Mouse (Mus musculus) frontal cortex, postnatal 36 days (tissue): ENCODE measurements around the gene Vrk2.

ENCODE experiments used
- DNase-seq, 2 experiments: peaks; one replicate each; pipeline ENCODE4 v3.0.0; 2022; ENCODE audit warnings: low spot score in 2 of 2

Vrk2 gene

DNA sequence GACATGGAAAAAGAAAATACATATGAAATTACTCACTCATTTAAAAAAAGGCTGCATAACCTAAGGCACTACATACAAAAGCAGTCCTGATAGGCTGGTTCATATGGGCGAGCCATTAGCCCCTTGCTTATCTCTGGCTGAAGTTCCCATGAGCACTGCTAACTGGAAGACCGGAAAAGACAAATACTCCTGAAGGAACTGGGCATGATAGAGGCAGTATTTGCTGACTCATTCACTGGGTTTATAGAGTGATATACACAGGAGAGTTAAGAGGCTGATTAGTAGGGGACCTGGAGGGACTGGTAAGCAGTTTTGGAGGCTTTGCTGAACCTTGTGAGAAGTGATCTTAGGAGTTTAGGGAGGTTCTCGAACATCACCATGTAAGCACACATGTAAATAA is 42.2 kb downstream of the Vrk2 start:
- no peak for DNase-seq

DNA sequence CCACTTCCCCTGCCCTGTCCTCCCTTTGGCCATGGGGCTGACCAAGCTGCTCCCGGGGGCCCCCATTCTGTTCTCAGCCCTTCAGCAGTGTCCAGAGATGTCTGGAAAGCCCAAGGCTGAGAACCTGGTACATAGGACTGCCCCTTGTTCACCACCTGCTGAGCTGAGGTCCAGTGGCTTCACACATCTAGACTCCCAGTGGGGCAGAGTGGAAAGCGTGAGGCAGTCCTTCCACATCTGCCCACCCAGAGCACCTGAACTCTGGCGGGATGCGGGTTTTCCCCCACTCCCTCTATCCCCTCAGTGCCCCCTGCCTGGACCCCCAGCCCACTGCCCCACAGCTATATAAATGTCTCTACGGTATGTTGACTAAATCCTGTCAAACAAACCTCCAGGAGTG is 56.0 kb downstream of the Vrk2 start:
- DNase-seq = no peak

GRCm38 (mm10) chr11:26533828-26534119 is 60.0 kb downstream of the Vrk2 start:
- no peak for DNase-seq

DNA sequence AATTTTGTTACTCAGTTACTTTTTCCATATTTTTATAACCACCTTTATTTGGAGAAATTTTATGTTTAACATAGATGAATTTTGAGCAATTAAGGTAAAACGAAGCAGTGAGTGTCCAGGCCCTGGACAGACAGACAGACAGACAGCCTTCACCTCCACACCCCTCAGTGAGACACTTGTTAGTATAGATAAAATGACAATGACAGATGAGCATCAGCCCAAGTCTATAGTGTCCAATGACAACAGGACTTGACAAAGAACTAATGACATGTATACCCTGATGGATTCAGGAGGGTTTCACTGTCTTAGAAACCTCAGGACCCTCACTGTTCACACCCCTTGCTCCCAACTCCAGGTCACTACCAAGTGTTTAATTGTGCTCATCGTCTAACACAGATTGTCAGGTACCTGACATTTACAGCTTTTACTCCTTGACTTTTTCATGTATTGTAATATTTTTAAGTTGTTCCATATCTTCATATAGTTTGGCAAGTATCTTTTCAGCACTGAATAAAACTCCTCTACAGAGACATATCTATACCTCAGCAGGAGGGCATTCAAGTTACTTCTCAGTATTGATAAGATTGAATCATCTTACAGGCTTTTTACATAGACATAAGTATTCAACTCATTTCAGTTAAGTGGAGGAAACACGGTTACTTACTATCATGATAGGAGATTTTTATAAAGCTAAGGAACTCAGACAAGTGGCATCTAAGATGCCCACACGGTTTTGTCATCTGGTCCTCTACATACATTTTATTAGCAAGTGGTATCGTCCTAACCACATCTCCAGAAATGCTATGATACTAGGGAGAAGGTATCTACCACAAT is 60.6 kb downstream of the Vrk2 start:
- DNase-seq = no peak

DNA sequence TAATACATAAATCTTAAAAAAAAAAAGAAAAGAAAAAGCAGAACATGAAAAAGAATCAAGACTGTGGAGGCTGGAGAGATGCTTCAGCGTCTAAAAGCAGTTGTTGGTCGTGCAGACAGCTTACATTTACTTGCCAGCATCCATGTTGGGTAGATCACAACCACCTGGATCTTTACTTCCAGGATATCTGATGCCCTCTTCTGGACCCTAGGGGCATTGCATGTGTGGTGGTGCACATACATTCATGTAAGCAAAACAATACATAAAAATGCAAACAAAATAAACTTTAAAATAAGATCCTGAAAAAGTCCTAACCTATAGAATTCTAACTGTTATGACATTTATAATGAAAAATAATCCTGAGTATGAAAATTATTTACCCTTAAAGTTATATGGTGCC is 66.9 kb downstream of the Vrk2 start:
- DNase-seq = no peak

DNA sequence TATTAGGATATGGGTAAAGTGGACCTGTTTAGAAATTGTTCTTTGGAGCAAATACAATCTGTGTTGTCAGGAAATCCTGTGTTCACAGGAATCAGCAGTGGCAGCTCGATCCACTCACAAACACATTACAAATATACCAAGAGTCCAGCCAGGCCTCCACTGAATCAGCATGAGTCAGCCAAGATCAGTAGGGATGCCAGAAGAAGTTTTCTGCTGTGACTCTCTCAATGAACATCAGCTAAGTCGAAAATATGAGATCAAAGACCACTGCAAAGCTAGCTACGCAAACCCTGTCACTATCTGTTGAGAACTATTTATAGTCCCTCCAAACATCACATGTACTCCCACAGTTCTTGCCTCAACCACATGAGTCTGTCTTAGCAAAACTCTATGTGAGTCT is 74.8 kb downstream of the Vrk2 start:
- DNase-seq = no peak

GRCm38 (mm10) chr11:26516086-26516485 is 77.7 kb downstream of the Vrk2 start:
- no peak for DNase-seq

GRCm38 (mm10) chr11:26513683-26514082 is 80.1 kb downstream of the Vrk2 start:
- DNase-seq = no peak

DNA sequence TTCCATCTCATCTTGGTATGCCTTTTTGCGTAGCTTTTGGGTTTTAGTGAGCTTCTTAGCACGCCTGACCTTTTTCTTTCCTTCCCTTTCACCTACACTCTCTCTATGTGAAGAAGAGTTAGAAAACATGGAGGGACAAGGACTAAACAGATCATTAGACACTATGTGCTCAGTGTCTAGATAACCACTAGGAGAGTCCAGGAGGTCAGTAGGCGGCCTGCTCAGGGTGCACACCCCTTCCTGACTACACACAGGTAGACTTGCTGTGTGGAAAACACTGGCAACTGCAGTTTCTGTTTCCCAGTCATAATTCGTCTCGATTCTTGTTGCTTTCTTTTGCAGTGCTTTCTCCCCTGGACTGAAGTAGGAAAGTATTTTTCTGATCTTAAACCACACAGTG is 97.8 kb downstream of the Vrk2 start:
- DNase-seq = no peak

GRCm38 (mm10) chr11:26489761-26490466 is 103.9 kb downstream of the Vrk2 start:
- DNase-seq = peak; percentile 17 to 62

DNA sequence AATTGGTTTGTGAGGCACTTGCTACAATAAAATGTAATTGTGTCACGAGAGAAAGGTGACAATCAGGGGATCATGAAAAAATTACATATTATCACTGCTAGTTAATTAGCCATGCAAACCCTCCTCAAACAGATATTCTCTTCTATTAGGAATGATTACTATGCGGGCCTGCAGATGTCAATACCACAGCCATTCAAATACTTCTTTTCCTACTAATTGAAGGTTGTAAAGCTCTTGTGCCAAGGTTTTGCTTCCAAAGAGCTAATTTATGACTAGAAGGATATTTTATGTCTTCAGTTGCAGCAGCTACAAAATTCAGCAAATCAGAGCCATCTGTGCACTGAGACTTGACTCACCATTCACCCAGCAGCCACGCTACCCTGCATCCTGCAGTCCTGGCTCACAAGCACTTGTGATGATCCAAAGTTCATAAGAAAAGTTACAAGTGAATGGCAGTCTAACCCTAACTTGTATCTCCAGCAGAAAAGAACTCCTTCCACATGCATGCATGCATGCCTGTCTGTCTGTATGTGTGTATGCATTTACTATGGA is 112.0 kb downstream of the Vrk2 start:
- DNase-seq = no peak

- DNase-seq = no peak
Measured at GRCm38 (mm10) chr11:26477037-26477739, 116.6 kb downstream of the Vrk2 start.

DNA sequence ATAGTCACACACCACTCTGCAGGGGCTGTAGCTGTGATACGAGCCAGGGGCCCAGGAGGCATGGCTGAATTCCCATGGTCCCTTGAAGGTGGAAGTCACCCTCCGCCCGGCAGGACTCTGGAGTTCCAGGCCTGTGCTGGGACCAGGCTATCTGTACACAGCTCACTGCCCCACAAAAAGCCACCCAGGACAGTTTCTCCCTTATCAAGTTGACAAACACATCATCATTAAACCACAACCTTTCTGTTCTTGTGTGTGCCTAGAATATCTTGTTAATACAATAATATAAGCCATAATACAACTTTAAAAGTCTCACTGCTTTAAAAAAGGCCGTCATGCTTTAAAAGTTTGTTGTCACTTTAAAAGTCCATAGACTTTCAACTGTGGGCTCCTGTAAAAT is 139.7 kb downstream of the Vrk2 start:
- no peak for DNase-seq

DNA sequence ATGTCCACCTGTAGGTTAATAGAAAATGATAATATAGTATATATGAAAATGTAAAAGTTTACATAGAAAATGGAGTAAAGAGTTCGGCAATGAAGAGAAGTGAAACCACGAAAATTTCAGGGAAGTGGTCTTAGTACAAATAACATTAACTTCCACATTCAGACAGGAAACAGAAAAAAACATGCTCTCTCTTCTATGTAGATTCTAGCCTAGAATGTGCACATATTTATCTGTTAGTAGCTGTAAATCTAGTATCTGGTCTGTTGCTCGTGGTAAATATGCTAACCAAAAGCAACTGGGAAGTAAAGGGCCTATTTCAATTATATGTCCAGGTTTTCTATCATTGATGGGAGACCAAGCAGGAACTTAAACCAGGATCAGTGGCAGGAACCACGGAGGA is 141.1 kb downstream of the Vrk2 start:
- no peak for DNase-seq

GRCm38 (mm10) chr11:26451228-26451627 is 142.6 kb downstream of the Vrk2 start:
- DNase-seq = no peak

- no peak for DNase-seq
Measured at GRCm38 (mm10) chr11:26450636-26451035, 143.2 kb downstream of the Vrk2 start.

GRCm38 (mm10) chr11:26449789-26450188 is 144.0 kb downstream of the Vrk2 start:
- DNase-seq = no peak

DNA sequence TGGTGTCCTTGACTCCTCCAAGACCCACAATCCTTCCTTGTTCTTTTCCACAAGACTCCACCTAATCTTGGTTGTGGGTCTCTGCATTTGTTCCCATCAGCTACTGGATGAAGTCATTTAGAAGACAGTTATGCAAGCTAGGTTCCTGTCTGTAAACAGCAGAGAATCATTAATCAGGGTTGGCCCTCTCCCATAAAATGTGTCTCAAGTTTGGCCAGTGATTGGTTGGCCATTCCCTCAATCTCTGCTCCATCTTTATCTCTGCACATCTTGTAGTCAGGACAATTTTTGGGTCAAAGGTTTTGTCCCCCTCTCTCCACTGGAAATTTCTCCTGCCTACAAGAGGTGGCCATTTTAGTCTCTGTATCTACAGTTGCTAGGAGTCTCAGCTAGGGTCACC is 149.4 kb downstream of the Vrk2 start:
- no peak for DNase-seq

DNA sequence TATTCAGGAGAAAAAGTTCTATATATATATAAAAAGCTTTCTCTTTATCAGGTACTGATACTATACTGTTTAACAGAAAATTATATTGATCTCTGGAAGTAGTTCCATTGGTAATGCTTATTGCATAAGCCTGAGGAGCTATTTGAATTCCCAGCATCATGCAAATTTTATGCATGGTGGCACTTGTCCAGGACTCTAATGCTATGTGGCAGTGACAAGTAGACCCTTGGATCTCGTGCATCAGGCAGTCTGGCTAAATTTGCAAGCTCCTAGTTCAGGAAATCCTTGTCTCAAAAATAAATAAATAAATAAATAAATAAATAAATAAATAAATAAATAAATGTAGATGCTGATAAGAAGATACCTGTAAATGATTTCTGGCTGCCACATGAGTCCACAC is 152.7 kb downstream of the Vrk2 start:
- DNase-seq = no peak

DNA sequence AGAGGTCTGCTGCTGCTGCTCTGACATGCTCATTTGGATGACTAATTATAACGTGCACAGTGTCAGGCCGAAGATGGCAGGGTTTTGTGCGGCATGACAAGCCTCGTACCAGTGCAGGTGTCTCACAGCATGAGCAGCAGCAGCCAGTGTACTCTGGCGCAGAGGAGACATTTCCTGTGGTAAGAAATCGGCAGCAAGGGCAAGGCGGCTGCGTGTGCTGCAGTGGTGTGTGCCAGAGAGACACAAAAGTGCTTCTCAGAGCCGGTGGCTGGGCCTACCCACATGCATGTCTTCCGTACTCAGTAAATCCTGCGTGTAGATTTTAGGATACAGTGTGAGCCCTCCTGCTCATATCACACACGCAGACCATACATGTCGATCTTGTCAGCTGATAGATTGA is 156.0 kb downstream of the Vrk2 start:
- peak; percentile 9 to 18 for DNase-seq

DNA sequence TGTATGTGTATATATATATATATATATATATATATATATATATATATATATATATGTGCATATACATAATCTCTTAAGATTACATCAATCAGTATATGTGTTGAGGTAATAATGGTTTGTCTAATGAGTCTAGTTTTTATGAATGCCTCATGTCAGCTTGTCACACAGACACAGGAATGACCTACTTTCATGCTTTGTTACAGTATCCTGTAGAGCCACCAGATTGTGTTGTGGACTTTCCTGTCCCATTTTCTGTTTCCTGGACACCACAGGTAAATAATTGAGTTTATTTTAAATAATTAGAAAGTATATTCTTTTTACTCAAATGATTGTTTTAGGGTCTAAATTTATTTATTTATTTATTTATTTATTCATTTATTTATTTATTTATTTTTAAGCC is 159.6 kb downstream of the Vrk2 start:
- no peak for DNase-seq

DNA sequence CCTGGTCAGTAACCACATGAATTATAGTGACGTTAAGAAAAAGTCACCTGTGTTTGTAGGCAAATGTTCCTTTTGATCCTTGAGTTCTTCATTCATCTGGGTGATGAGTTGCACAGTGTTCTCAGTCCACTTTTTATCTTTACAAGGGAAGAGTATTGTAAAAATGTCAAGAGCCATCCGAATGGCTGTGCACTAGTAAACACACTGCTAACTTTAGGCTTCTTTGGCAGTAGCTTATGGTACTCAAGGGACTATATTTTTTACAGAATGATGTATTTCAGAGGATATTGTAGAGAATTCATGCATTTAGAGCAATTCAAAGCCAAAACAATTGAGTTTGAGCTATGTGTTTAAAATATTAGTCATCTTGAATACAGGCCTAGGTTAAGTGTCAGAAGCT is 172.3 kb downstream of the Vrk2 start:
- no peak for DNase-seq
